Mouse (Mus musculus): ENCODE measurements around the gene Eloa.

DNA sequence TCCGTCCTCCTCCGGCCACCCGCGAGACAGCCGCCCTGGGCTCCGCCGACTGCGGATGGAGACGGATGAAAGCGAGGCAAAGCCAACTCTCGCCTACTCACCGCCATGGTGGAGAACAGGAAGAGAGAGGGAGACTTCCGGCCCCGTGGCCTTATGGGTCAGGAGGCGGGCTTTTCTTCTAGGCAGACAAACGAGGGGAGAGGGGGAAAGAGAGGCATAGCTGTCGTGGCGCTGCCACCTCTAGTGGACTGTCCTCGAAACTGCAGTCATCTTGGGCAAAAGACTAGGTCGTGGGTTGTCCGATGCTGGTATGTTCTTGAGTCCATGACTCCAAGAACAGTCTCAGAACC is 31.7 kb upstream of the Eloa start, which contains the start of gene Rpl11:
- peak; percentile 90 for TF ChIP-seq CTCF (IDR thresholded peaks at IDR 0.05; ENCODE audit: extremely low read depth, insufficient read depth, low read length)
- TF ChIP-seq POLR2A (IDR thresholded peaks at IDR 0.05; ENCODE audit: extremely low read depth, insufficient read depth, low read length), result peak; percentile 85
